Mouse (Mus musculus): ENCODE results near the gene Snx18. TPM values are rescaled to one million over a fixed set of nuclear protein-coding genes. Genes with fewer than 3 reads are reported as not detected.

Snx18 gene
- polyA plus RNA-seq, 1 experiment from 2014 or later = 20.8 TPM

- WGBS = 92% methylated on average over 3 of the region's 3 CpGs
Measured at GRCm38 (mm10) chr13:113549021-113549420, 69.3 kb downstream of the Snx18 start.

GRCm38 (mm10) chr13:113547807-113548426 is 70.4 kb downstream of the Snx18 start:
- H3K27me3 ChIP-seq = no peaks in the 10 kb centered on the region
- WGBS = 91% methylated on average over 8 of the region's 8 CpGs
- H3K36me3 ChIP-seq = no peaks in the 10 kb centered on the region
- no peak for ATAC-seq (ENCODE audit: low FRiP score, low read depth)
- no peaks in the 10 kb centered on the region for H3K4me1 ChIP-seq
- H3K9ac ChIP-seq (replicated peaks) = no peak overlapping the region
- H3K27ac ChIP-seq (replicated peaks) = no peak overlapping the region
- no peaks in the 10 kb centered on the region for H3K9me3 ChIP-seq
- no peak overlapping the region for H3K4me2 ChIP-seq (replicated peaks)
- H3K4me3 ChIP-seq = no peak overlapping the region

More at GRCm38 (mm10) chr13:113549021-113549420, 69.3 kb downstream of the Snx18 start:
- Histone ChIP-seq H3K36me3 (no peaks in the 10 kb centered on the region), H3K27ac (replicated peaks) (no peak overlapping the region), H3K4me3 (no peak overlapping the region), H3K9me3 (no peaks in the 10 kb centered on the region), H3K4me2 (replicated peaks) (no peak overlapping the region), H3K9ac (replicated peaks) (no peak overlapping the region), H3K27me3 (no peaks in the 10 kb centered on the region), H3K4me1 (no peaks in the 10 kb centered on the region)
- ATAC-seq (ENCODE audit: low FRiP score, low read depth) = no peak

GRCm38 (mm10) chr13:113542374-113542773 is 76.0 kb downstream of the Snx18 start:
- ATAC-seq (ENCODE audit: low FRiP score, low read depth) = no peak
- Histone ChIP-seq H3K9me3 (no peaks in the 10 kb centered on the region), H3K4me1 (no peaks in the 10 kb centered on the region), H3K9ac (replicated peaks) (no peak overlapping the region), H3K4me2 (replicated peaks) (no peak overlapping the region), H3K4me3 (no peak overlapping the region), H3K27ac (replicated peaks) (no peak overlapping the region), H3K27me3 (no peaks in the 10 kb centered on the region), H3K36me3 (no peaks in the 10 kb centered on the region)
- WGBS = 93% methylated on average over 6 of the region's 6 CpGs

Other genes with a start within 250 kb of the Snx18 start
- 0.31 TPM in 1 of 2 replicates, not detected in the other for gene Hspb3, start 45.1 kb upstream of the Snx18 start, polyA plus RNA-seq (2016; fragmentation: Nextera tagmentation; extraction: Ambion mirVana)
- 13.2 and 14.4 TPM in 2 replicates for gene Arl15, start 175.9 kb upstream of the Snx18 start, polyA plus RNA-seq (2016; fragmentation: Nextera tagmentation; extraction: Ambion mirVana)

All from midbrain, embryonic 12.5 days (tissue).